Mouse (Mus musculus): Measurements from ENCODE around the gene Map4. TPM values are rescaled to one million over a fixed set of nuclear protein-coding genes. Genes with fewer than 3 reads are reported as not detected.
"Not testable (repeated sequence)": the region's sequence is repeated elsewhere in the genome, so short reads cannot be mapped to it uniquely, and the experiment has no call there.

The Map4 gene
- polyA plus RNA-seq, 1 experiment from 2014 or later, result 69.3 TPM

DNA sequence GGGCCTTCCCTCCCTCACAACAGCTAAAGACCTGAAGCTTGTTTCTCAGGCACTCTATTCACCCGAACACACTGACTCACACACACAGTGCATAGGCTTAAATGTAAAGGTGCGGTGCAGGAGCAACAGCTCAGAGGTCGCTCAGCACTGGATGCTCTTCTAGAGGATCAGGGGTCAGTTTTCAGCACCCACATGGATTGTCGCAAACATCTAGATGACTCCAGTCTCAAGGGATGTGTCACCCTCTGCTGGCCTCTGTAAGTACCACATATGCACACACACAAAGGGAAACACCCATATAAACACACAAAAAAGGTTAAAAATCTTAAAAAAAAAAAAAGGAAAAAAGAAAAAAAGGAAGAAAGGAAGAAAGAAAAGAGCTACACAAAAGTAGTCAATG is 163.5 kb downstream of the Map4 start:
- WGBS, result 93% methylated on average over 4 of the region's 4 CpGs
- no peaks in the 10 kb centered on the region for H3K9me3 ChIP-seq (replicated peaks)
- H3K4me1 ChIP-seq, result no peaks in the 10 kb centered on the region
- no peak overlapping the region for H3K4me3 ChIP-seq
- no peak overlapping the region for H3K27ac ChIP-seq (replicated peaks)
- H3K36me3 ChIP-seq, result peaks cover 100% of the 10 kb centered on the region
- no peak for DNase-seq (ENCODE audit: low spot score)
- H3K27me3 ChIP-seq (ENCODE audit: low read depth, poor library complexity, severe bottlenecking), result no peaks in the 10 kb centered on the region

DNA sequence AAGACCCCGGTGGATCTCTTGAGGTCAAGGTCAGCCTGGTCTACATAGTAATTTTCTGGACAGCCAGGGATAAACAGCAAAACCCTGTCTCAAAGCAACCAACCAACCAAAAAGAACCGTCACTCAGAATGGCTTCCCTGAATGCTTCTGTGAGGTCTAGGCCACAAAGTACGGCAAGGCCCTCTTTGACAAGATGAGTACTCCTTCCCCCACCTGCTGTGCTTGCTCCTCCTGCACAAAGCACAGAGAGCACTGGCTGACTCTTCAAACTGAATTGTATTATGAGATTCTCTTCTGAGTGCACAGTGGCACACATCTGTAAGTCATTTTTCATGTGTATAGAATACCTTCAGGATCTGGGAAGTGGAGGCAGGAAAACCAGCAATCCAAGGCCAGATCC is 166.5 kb downstream of the Map4 start:
- Histone ChIP-seq H3K36me3 (peaks cover 94% of the 10 kb centered on the region), H3K9me3 (replicated peaks) (no peaks in the 10 kb centered on the region), H3K4me1 (peaks cover 7% of the 10 kb centered on the region), H3K27me3 (ENCODE audit: low read depth, poor library complexity, severe bottlenecking) (no peaks in the 10 kb centered on the region), H3K27ac (replicated peaks) (no peak overlapping the region), H3K4me3 (no peak overlapping the region)
- DNase-seq (ENCODE audit: low spot score), result no peak
- WGBS, result 85% methylated on average over 3 of the region's 3 CpGs

- H3K36me3 ChIP-seq, result peaks cover 94% of the 10 kb centered on the region
- H3K4me1 ChIP-seq, result peaks cover 7% of the 10 kb centered on the region
- peak overlapping the region; percentile 93 for H3K4me3 ChIP-seq
- H3K27me3 ChIP-seq (ENCODE audit: low read depth, poor library complexity, severe bottlenecking), result no peaks in the 10 kb centered on the region
- no peaks in the 10 kb centered on the region for H3K9me3 ChIP-seq (replicated peaks)
- DNase-seq (ENCODE audit: low spot score), result peak; percentile 92
- 3% methylated on average over 41 of the region's 41 CpGs for WGBS
- peak overlapping the region; percentile 91 for H3K27ac ChIP-seq (replicated peaks)
These were observed 169.7 kb downstream of the Map4 start for GRCm38 (mm10) chr9:110100627-110101600.

- H3K36me3 ChIP-seq, result peaks cover 54% of the 10 kb centered on the region
- peaks cover 26% of the 10 kb centered on the region for H3K4me1 ChIP-seq
- H3K27me3 ChIP-seq (ENCODE audit: low read depth, poor library complexity, severe bottlenecking), result no peaks in the 10 kb centered on the region
- peak overlapping the region; percentile 98 for H3K27ac ChIP-seq (replicated peaks)
- no peak for DNase-seq (ENCODE audit: low spot score)
- peak overlapping the region; percentile 93 for H3K4me3 ChIP-seq
- 14% methylated on average over 10 of the region's 10 CpGs for WGBS
- no peaks in the 10 kb centered on the region for H3K9me3 ChIP-seq (replicated peaks)
These were observed 185.2 kb downstream of the Map4 start for GRCm38 (mm10) chr9:110116353-110116976.

DNA sequence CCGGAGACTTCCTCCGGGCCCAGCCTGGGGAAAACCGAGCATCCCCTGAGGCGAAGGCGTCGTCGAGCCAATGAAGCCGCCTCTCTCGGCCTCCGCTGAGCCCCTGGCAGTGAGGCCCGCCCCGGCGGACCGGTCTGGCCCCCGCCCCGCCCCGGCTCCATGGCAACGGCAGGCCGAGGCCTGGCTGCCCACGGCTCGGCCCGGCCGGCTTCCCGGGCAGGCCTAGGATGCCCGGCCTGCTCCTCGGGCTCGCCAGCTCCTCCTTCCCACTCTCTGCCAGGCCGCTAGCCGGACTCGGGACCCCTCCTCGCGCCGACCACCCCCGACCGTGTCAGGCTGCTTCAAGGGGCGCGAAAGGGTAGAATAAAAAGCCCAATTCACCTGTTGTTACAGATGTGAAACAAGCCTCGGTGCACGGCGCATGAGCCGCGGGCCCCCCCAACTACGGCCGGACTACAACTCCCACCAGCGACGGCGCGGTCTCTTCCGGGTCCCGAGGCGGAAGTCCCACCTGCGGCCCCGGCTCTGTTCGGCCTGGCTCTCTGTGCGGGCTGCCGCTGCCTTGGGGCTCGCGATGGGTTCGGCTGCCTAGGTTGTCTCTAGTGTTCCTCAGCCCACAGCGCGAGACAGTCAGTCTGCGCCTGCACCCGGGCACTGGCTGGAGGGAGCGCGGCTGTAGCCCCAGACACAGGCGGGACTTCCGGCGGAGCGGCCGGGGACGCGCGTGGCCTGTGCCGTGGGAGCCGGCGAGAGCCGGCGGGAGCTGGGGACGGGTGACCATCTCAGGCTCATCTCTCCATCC is 185.9 kb downstream of the Map4 start, which contains the start of gene Smarcc1:
Gene Smarcc1 (plus strand): TSS at position 732 of the 802 bp plus-strand sequence.
- DNase-seq (ENCODE audit: low spot score), result peak; percentile 94
- peak within 1 kb of the TSS; percentile 98 for H3K27ac ChIP-seq (replicated peaks)
- H3K4me1 ChIP-seq, result peaks cover 26% of the 10 kb centered on the region
- H3K36me3 ChIP-seq, result peaks cover 47% of the 10 kb centered on the region
- H3K9me3 ChIP-seq (replicated peaks), result no peaks in the 10 kb centered on the region
- no peaks in the 10 kb centered on the region for H3K27me3 ChIP-seq (ENCODE audit: low read depth, poor library complexity, severe bottlenecking)
- H3K4me3 ChIP-seq, result peak within 1 kb of the TSS; percentile 93
- WGBS, result under 1% methylated on average over 79 of the region's 79 CpGs

GRCm38 (mm10) chr9:110117779-110118139 is 186.5 kb downstream of the Map4 start, which contains the start of gene Dhx30:
TSS of gene Dhx30 (minus strand) at chr9:110117830.
- Histone ChIP-seq H3K4me3 (peak within 1 kb of the TSS; percentile 93), H3K9me3 (replicated peaks) (no peaks in the 10 kb centered on the region), H3K27me3 (ENCODE audit: low read depth, poor library complexity, severe bottlenecking) (no peaks in the 10 kb centered on the region), H3K27ac (replicated peaks) (peak within 1 kb of the TSS; percentile 98), H3K36me3 (peaks cover 42% of the 10 kb centered on the region), H3K4me1 (peaks cover 26% of the 10 kb centered on the region)
- under 1% methylated on average over 17 of the region's 17 CpGs for WGBS
- no peak for DNase-seq (ENCODE audit: low spot score)

GRCm38 (mm10) chr9:110118249-110118648 is 187.0 kb downstream of the Map4 start:
- H3K36me3 ChIP-seq, result peaks cover 37% of the 10 kb centered on the region
- DNase-seq (ENCODE audit: low spot score), result no peak
- H3K4me3 ChIP-seq, result peak overlapping the region; percentile 93
- H3K27ac ChIP-seq (replicated peaks), result peak overlapping the region; percentile 98
- no peaks in the 10 kb centered on the region for H3K9me3 ChIP-seq (replicated peaks)
- H3K27me3 ChIP-seq (ENCODE audit: low read depth, poor library complexity, severe bottlenecking), result no peaks in the 10 kb centered on the region
- 62% methylated on average over 1 of the region's 1 CpGs for WGBS
- H3K4me1 ChIP-seq, result peaks cover 26% of the 10 kb centered on the region

- H3K36me3 ChIP-seq, result peaks cover 13% of the 10 kb centered on the region
- DNase-seq (ENCODE audit: low spot score), result no peak
- no peaks in the 10 kb centered on the region for H3K27me3 ChIP-seq (ENCODE audit: low read depth, poor library complexity, severe bottlenecking)
- H3K9me3 ChIP-seq (replicated peaks), result no peaks in the 10 kb centered on the region
- no peak overlapping the region for H3K27ac ChIP-seq (replicated peaks)
- 86% methylated on average over 4 of the region's 4 CpGs for WGBS
- peaks cover 13% of the 10 kb centered on the region for H3K4me1 ChIP-seq
- H3K4me3 ChIP-seq, result no peak overlapping the region
These were observed 190.2 kb downstream of the Map4 start for GRCm38 (mm10) chr9:110121424-110121823.

GRCm38 (mm10) chr9:110123322-110123721 is 192.1 kb downstream of the Map4 start:
- 84% methylated on average over 2 of the region's 2 CpGs for WGBS
- Histone ChIP-seq H3K4me3 (no peak overlapping the region), H3K9me3 (replicated peaks) (no peaks in the 10 kb centered on the region), H3K27ac (replicated peaks) (no peak overlapping the region), H3K27me3 (ENCODE audit: low read depth, poor library complexity, severe bottlenecking) (no peaks in the 10 kb centered on the region), H3K36me3 (peaks cover 13% of the 10 kb centered on the region), H3K4me1 (peaks cover 6% of the 10 kb centered on the region)
- DNase-seq (ENCODE audit: low spot score), result no peak

- not testable (repeated sequence) for H3K27ac ChIP-seq (replicated peaks)
These were observed 192.8 kb downstream of the Map4 start for GRCm38 (mm10) chr9:110124008-110124540.

DNA sequence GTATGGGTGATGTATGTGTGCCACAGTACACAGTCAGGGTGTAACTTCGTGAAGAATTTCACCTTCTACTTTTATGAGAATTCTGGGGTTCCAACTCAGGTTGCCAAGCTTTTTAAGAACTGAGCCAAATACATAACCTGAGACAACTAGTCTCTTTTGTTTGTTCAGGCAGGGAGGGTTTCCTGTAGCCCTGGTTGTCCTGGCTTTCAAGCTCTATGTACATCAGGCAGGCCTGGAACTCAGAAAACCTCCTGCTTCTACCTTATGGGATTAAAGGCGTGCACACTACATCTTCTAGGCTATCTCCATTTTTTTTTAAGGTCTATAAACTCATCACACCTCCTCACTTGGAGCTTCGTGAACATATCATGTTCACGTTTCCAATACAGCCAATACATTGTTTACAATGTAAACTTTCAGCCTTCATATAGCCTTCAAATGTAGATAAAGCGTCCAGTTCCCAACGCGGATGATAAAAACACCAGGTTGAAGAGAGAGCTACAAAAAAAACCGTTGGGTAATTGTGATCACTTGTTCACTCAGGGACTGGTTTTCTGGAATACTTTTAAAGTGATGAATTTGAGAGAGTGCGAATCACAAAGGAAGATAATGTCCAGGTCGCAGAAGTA is 199.8 kb downstream of the Map4 start:
- Histone ChIP-seq H3K27me3 (ENCODE audit: low read depth, poor library complexity, severe bottlenecking) (no peaks in the 10 kb centered on the region), H3K4me1 (peaks cover 31% of the 10 kb centered on the region), H3K4me3 (peak overlapping the region; percentile 76), H3K9me3 (replicated peaks) (no peaks in the 10 kb centered on the region), H3K36me3 (peaks cover 30% of the 10 kb centered on the region), H3K27ac (replicated peaks) (peak overlapping the region; percentile 97)
- DNase-seq (ENCODE audit: low spot score), result no peak
- WGBS, result 32% methylated on average over 10 of the region's 10 CpGs

More at GRCm38 (mm10) chr9:110124008-110124540, 192.8 kb downstream of the Map4 start:
- WGBS, result 71% methylated on average over 2 of the region's 2 CpGs
- not testable (repeated sequence) for H3K36me3 ChIP-seq; DNase-seq (ENCODE audit: low spot score); H3K4me1 ChIP-seq; H3K27me3 ChIP-seq (ENCODE audit: low read depth, poor library complexity, severe bottlenecking); H3K4me3 ChIP-seq; H3K9me3 ChIP-seq (replicated peaks)
